Mouse (Mus musculus) hindbrain, embryonic 15.5 days (tissue): ENCODE measurements around the gene Cog2. TPM values are rescaled to one million over a fixed set of nuclear protein-coding genes. Genes with fewer than 3 reads are reported as not detected.

Experiments
- ATAC-seq: fragments of 200-750 bp; cut with Nextera tagmentation; 2 replicates; pipeline ENCODE4 v1.8.0; 2017; ENCODE audit warnings: low read depth, moderate number of reproducible peaks, moderate TSS enrichment; ENCODE audit not compliant: low FRiP score
- H3K27ac ChIP-seq: fragments of 300-500 bp; sonication (generic); replicated peaks from 2 replicates; pipeline ENCODE4 v1.5.1; 2015; ENCODE audit warnings: mild to moderate bottlenecking, inconsistent platforms
- H3K27me3 ChIP-seq: fragments of 300-500 bp; sonication (generic); 2 replicates; pipeline ENCODE4 v1.6.1; 2015; ENCODE audit warnings: control low read depth, inconsistent platforms
- H3K36me3 ChIP-seq: fragments of 300-500 bp; sonication (generic); 2 replicates; pipeline ENCODE4 v1.6.1; 2015; ENCODE audit warnings: control low read depth, inconsistent platforms
- H3K4me1 ChIP-seq: fragments of 300-500 bp; sonication (generic); replicated peaks from 2 replicates; pipeline ENCODE4 v1.6.1; 2015; ENCODE audit warnings: control low read depth, inconsistent platforms
- H3K4me2 ChIP-seq: fragments of 300-500 bp; sonication (generic); 2 replicates; pipeline ENCODE4 v1.6.1; 2015; ENCODE audit warnings: moderate library complexity, mild to moderate bottlenecking, inconsistent platforms
- H3K4me3 ChIP-seq: fragments of 300-500 bp; sonication (generic); 2 replicates; pipeline ENCODE4 v1.5.1; 2015; ENCODE audit warnings: mild to moderate bottlenecking, inconsistent platforms
- H3K9ac ChIP-seq: fragments of 300-500 bp; sonication (generic); 2 replicates; pipeline ENCODE4 v1.6.1; 2015; ENCODE audit warnings: inconsistent platforms
- H3K9me3 ChIP-seq: fragments of 300-500 bp; sonication (generic); 2 replicates; pipeline ENCODE4 v1.6.1; 2016; ENCODE audit warnings: control low read depth, inconsistent platforms
- WGBS: fragments of 180-500 bp; shearing (Covaris S2); methylation state at CpG from one replicate; pipeline ENCODE4 v1.1.7; 2015; 5-methylcytosine and 5-hydroxymethylcytosine counted together
- polyA plus RNA-seq: library from polyadenylated mRNA; unstranded; fragments of >200 nt; fragmentation: Nextera tagmentation; extraction: Ambion mirVana; gene quantifications from 2 replicates; pipeline ENCODE4 v1.2.1, GENCODE M21; 2015

Cog2 gene
- polyA plus RNA-seq, 1 experiment from 2014 or later = 31.5 TPM

DNA sequence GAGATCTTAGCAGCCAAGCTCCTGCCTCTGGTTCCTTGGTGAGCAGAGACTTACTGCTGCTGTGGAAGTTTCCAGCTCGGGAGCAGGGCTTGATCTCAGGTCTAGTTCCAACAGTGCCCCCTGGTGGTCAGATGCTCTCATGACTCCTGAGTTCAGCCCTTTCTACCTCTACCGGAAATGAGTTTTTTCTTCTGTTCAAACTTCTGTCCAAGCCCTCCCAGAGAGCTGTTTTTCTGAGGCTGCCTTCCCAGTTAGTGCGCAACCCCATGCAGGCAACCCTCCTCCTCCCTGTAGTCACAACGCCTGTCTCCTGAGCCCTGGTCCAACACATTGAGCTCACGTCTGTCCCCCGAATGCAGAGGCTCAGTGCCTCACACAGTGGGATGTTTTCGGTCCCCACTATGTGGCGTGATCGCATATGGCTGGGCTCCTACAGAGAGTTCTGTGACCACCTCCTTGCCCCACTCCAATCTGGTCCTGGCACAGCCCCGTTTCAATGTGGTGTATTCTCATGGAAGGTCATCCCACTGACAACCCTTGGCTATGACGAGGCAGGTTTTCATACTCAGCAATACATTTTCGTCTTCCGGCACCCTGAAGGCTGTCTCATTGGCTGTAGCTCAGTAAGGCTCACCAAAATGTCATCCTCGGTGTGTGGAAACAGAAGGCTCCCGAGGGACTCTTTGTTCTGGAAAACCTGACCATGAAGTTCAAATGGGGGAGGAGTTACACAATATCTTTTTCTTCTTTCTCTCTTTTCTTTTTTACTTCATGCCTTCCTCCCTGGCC is 53.2 kb downstream of the Cog2 start:
- Histone ChIP-seq H3K9ac (no peak overlapping the region), H3K36me3 (no peaks in the 10 kb centered on the region)
- 0 out of 2 replicates have a peak, but pooled peaks have one; percentile 44 for ATAC-seq

DNA sequence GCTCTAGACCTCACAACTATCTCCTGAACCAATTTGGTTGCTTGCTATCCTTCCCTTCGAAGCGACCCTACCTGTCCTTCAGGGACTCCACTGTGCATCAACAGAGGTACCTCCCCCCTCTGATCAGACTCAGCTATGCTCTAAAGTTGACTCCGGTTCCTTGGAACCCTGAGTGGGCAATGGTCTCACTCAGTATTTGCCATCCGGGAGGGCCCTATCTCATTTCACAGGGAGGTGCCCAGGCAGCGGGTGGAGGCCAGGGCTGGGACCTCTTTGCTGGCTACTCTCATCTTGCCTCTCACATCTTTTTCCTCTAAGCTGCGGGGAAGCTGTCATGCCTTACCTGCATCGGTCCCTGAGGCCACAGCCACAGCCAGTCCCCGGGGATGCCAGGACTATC is 55.2 kb downstream of the Cog2 start, which contains the start of gene Capn9:
Gene Capn9 (plus strand): TSS at position 301 of the 400 bp plus-strand sequence.
- WGBS = 90% methylated on average over 8 of the region's 8 CpGs
- no peak within 1 kb of the TSS for H3K9ac ChIP-seq
- no peak for ATAC-seq

More for the DNA sequence above, 53.2 kb downstream of the Cog2 start:
- H3K4me2 ChIP-seq = no peak overlapping the region
- H3K4me3 ChIP-seq = no peak overlapping the region
- H3K9me3 ChIP-seq = no peaks in the 10 kb centered on the region
- H3K27ac ChIP-seq = 0 out of 2 replicates have a peak overlapping the region, but pooled peaks have one; percentile 18
- H3K4me1 ChIP-seq = peaks cover 5% of the 10 kb centered on the region; the same call in 1 of the 2 replicates
- no peaks in the 10 kb centered on the region for H3K27me3 ChIP-seq
- WGBS = 61% methylated on average over 15 of the region's 15 CpGs

DNA sequence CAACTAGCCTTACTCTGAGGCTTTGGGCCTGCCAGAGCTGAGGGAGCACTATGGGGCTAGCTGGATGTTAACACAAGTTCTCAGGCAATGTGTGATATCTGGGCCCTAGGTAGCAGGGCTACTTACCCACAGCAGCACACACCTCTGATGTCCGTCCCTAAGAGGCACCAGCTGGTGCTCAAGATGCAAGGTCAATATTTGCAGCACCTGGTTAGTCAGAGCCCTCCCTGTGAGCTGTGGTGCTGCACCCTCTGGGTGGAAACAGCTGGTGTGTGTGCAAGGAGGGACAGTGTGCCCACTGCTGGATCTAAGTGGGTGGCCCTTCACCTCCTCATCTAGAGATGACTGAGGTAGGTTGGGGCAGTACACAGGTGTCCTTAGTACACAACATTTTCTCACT is 56.2 kb downstream of the Cog2 start:
- WGBS = 92% methylated on average over 1 of the region's 1 CpGs

More for the DNA sequence above, 55.2 kb downstream of the Cog2 start, which contains the start of gene Capn9:
- no peak within 1 kb of the TSS for H3K27ac ChIP-seq
- no peaks in the 10 kb centered on the region for H3K36me3 ChIP-seq
- no peaks in the 10 kb centered on the region for H3K9me3 ChIP-seq
- no peak within 1 kb of the TSS for H3K4me2 ChIP-seq
- no peak within 1 kb of the TSS for H3K4me3 ChIP-seq
- no peaks in the 10 kb centered on the region for H3K27me3 ChIP-seq
- H3K4me1 ChIP-seq = peaks cover 5% of the 10 kb centered on the region; the same call in 1 of the 2 replicates

DNA sequence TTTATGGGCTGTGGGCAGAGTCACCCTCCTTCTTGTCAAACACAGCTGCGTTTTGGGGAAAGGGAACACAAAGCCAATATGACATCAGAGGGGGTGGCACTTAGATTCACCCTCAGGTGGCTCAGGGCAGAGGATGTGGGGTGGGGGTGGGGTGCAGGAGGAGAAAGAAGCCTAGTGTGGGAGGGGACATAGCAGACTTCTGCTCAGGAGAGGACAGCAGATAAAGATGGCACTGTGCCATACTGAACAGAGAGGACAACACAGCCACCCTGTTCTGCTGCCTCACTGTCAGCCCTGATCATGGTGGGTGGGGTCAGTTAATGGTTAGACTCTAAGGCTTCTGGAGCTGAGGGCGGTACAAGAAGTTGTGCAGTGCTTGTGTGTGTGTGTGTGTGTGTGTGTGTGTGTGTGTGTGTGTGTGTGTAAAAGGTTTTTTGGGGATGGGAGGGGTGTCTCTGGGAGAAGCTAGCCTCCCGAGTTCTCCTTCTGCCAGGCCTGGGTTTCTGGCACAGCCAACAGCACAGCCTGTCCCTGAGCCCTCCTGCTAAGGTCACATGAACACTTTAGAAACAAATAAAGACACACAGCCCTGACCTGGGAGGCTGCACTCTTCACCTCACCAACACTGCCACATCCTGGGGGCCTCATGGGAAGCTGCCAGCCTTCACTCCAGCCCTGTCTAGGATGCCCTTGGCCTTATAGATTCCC is 65.3 kb downstream of the Cog2 start:
- Histone ChIP-seq H3K4me1 (0 out of 2 replicates have a peak, but pooled peaks cover 3% of the 10 kb centered on the region), H3K4me3 (no peak overlapping the region), H3K4me2 (no peak overlapping the region), H3K36me3 (no peaks in the 10 kb centered on the region), H3K27me3 (no peaks in the 10 kb centered on the region), H3K9me3 (no peaks in the 10 kb centered on the region), H3K9ac (no peak overlapping the region), H3K27ac (0 out of 2 replicates have a peak overlapping the region, but pooled peaks have one; percentile 14)
- peak; percentile 51; the same call in 1 of the 2 replicates for ATAC-seq
- 45% methylated on average over 3 of the region's 3 CpGs for WGBS

More for the DNA sequence above, 56.2 kb downstream of the Cog2 start:
- ATAC-seq = no peak
- Histone ChIP-seq H3K9ac (no peak overlapping the region), H3K4me1 (peaks cover 5% of the 10 kb centered on the region; the same call in 1 of the 2 replicates), H3K27ac (no peak overlapping the region), H3K27me3 (no peaks in the 10 kb centered on the region), H3K36me3 (no peaks in the 10 kb centered on the region), H3K9me3 (no peaks in the 10 kb centered on the region), H3K4me2 (no peak overlapping the region), H3K4me3 (no peak overlapping the region)

DNA sequence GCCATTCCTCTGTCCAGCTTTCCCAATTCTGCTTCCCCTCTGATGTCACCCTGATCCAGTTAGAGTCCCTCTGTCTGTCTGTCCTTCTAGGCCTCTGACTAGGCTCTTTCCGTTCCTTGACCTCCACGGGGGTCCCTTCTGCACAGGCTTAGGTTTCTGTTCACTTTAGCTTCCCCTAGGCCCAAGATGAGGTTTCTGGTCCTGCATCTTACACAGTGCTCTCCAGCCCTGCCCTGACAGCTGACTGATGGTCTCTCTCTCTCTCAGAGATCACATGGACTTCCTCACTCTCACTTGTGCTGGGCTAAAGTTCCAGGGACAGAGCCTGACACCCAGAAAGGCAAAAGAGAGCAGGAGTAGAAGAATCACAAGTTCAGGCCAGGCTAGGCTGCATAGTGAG is 66.0 kb downstream of the Cog2 start:
- Histone ChIP-seq H3K27ac (0 out of 2 replicates have a peak overlapping the region, but pooled peaks have one; percentile 14), H3K4me1 (0 out of 2 replicates have a peak, but pooled peaks cover 3% of the 10 kb centered on the region), H3K36me3 (no peaks in the 10 kb centered on the region), H3K4me3 (no peak overlapping the region), H3K4me2 (no peak overlapping the region), H3K9me3 (no peaks in the 10 kb centered on the region), H3K9ac (no peak overlapping the region), H3K27me3 (no peaks in the 10 kb centered on the region)
- WGBS = 80% methylated on average over 2 of the region's 2 CpGs
- no peak for ATAC-seq

DNA sequence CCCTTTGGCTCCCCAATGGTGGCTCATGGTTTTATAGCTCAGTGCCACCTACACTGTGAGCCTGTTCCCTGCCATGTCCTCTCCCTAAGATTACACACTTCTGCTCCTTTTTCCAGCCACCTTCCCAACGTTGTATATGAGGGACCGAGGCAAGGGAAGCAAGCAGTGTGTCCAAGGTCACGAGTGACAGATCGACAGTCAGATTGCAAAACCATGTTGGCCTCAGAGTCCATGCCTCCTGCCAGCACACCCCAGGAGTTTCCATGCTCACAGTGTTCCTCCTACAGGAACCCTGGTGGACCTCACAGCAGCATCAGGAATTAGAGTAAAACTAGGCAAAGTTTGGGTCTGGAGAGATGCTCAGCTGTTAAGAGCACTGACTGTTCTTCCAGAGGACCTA is 68.8 kb downstream of the Cog2 start:
- Histone ChIP-seq H3K9ac (no peak overlapping the region), H3K36me3 (no peaks in the 10 kb centered on the region), H3K27me3 (no peaks in the 10 kb centered on the region), H3K4me3 (no peak overlapping the region), H3K27ac (no peak overlapping the region), H3K9me3 (no peaks in the 10 kb centered on the region), H3K4me1 (0 out of 2 replicates have a peak, but pooled peaks cover 3% of the 10 kb centered on the region), H3K4me2 (no peak overlapping the region)
- 83% methylated on average over 4 of the region's 4 CpGs for WGBS
- ATAC-seq = no peak

Other genes with a start within 250 kb of the Cog2 start
- 16.4 TPM in 2 replicates for gene Pgbd5, start 81.1 kb upstream of the Cog2 start, polyA plus RNA-seq
- 1.0 TPM in 2 replicates for gene Agt, start 48.9 kb downstream of the Cog2 start, polyA plus RNA-seq
- 0.07 and 0.26 TPM in 2 replicates for gene Capn9, start 55.3 kb downstream of the Cog2 start, polyA plus RNA-seq
- gene 2310022B05Rik, start 142.6 kb downstream of the Cog2 start, polyA plus RNA-seq = 21.0 and 23.8 TPM in 2 replicates
- gene Ttc13, start 201.2 kb downstream of the Cog2 start, polyA plus RNA-seq = 61.8 and 66.1 TPM in 2 replicates
- 35.6 and 40.2 TPM in 2 replicates for gene Arv1, start 201.4 kb downstream of the Cog2 start, polyA plus RNA-seq
- 1.1 and 1.8 TPM in 2 replicates for gene Fam89a, start 231.1 kb downstream of the Cog2 start, polyA plus RNA-seq